Mouse (Mus musculus) midbrain, postnatal 0 days (tissue): ENCODE measurements at regions not wholly inside any gene's neighbourhood (a gene's known extent, or its start where the extent isn't known, plus 50 kb on each side); places are given as distances from the start of the nearest gene placed in this dataset.

Experiments used
- ATAC-seq: fragments of 200-750 bp; cut with Nextera tagmentation; 2 replicates; pipeline ENCODE4 v1.8.0; 2017; ENCODE audit warnings: moderate number of reproducible peaks, mild to moderate bottlenecking, moderate TSS enrichment, moderate library complexity; ENCODE audit not compliant: low FRiP score
- DNase-seq: peaks from one replicate; pipeline ENCODE4 v3.0.0-alpha.2; 2015; ENCODE audit warnings: low spot score
- H3K27ac ChIP-seq: fragments of 300-500 bp; sonication (generic); 2 replicates; pipeline ENCODE4 v1.5.1; 2014; ENCODE audit warnings: low read depth, mild to moderate bottlenecking, low read length, mixed read lengths
- H3K27me3 ChIP-seq: fragments of 300-500 bp; sonication (generic); 2 replicates; pipeline ENCODE4 v1.6.1; 2014; ENCODE audit warnings: low read length, control low read depth, mixed read lengths; ENCODE audit not compliant: insufficient read depth
- H3K36me3 ChIP-seq: fragments of 300-500 bp; sonication (generic); 2 replicates; pipeline ENCODE4 v1.6.1; 2014; ENCODE audit warnings: low read length, control low read depth, mixed read lengths; ENCODE audit not compliant: insufficient read depth
- H3K4me1 ChIP-seq: fragments of 300-500 bp; sonication (generic); 2 replicates; pipeline ENCODE4 v1.6.1; 2014; ENCODE audit warnings: mild to moderate bottlenecking, control low read depth, antibody characterized with exemption, low read length, mixed read lengths; ENCODE audit not compliant: insufficient read depth
- H3K4me2 ChIP-seq: fragments of 300-500 bp; sonication (generic); 2 replicates; pipeline ENCODE4 v1.6.1; 2014; ENCODE audit warnings: low read depth, mild to moderate bottlenecking, low read length, mixed read lengths; ENCODE audit not compliant: poor library complexity, severe bottlenecking
- H3K4me3 ChIP-seq: fragments of 300-500 bp; sonication (generic); 2 replicates; pipeline ENCODE4 v1.5.1; 2014; ENCODE audit warnings: low read depth, mild to moderate bottlenecking, low read length, moderate library complexity
- H3K9ac ChIP-seq: fragments of 300-500 bp; sonication (generic); replicated peaks from 2 replicates; pipeline ENCODE4 v1.6.1; 2014; ENCODE audit warnings: mild to moderate bottlenecking, low read length, moderate library complexity, mixed read lengths; ENCODE audit not compliant: poor library complexity, severe bottlenecking
- H3K9me3 ChIP-seq: fragments of 300-500 bp; sonication (generic); 2 replicates; pipeline ENCODE4 v1.6.1; 2016; ENCODE audit warnings: low read length, control low read depth
- CTCF ChIP-seq: IDR thresholded peaks from 2 replicates; pipeline ENCODE4 v1.5.1; 2016; ENCODE audit warnings: antibody characterized with exemption, mild to moderate bottlenecking
- WGBS: fragments of 180-500 bp; shearing (Covaris S2); extraction: QIAGEN DNeasy Blood & Tissue Kit; methylation state at CpG from one replicate; pipeline ENCODE4 v1.1.7; 2014; 5-methylcytosine and 5-hydroxymethylcytosine counted together

DNA sequence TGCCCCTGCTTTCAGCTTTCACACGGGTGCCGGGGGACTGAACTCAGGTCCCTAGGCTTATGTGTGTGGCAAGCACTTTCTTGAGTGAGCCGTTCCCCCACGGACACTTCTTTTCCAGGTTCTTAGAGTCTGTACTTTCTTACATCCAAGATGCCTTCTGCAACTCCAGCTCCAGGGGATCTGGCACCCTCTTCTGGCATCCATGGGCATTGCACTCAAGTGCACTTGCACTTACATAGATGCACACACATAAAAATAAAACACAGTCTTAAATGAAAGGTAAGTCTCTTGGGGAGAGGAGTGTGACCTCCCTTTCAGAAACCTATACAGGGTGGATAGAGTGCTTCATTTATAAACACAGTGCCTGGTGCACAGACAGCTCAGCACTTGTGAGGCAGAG lies 368.6 kb downstream of the Med13l start:
- 94% methylated on average over 4 of the region's 4 CpGs for WGBS
- Histone ChIP-seq H3K27ac (no peak overlapping the region), H3K9me3 (no peaks in the 10 kb centered on the region), H3K27me3 (peaks cover 4% of the 10 kb centered on the region; the same call in 1 of the 2 replicates), H3K4me2 (no peak overlapping the region), H3K4me3 (no peak overlapping the region), H3K9ac (no peak overlapping the region), H3K4me1 (no peaks in the 10 kb centered on the region; the same call in 1 of the 2 replicates), H3K36me3 (no peaks in the 10 kb centered on the region)
- ATAC-seq, result no peak
- no peak for DNase-seq
- TF ChIP-seq CTCF, result peak; percentile 60

DNA sequence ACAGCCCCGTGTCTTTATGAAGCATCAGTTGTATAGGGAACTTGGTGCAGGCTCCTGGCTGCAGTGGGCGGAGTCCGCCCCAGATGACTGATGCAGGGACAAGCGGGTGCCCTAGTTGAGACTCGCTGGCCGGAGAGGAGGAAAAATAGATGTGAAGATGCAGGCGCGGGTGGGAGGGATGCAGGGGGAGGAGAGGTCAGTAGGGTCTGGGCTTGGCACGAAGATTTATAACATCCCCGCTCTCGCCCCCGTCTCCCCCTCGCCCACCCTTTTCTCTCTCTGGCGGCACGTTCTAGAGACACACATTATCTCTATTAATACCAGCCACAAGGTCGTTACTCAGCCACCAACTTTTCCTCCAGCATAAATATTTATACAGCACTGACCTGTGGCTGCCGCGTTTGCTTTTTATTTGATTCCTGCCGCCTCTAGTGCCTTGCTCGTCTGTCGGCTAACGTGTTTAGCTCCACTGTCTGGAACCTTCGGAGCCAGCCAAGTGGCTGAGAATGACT lies 369.6 kb downstream of the Med13l start:
- Histone ChIP-seq H3K9ac (no peak overlapping the region), H3K4me3 (peak overlapping the region; percentile 25), H3K4me1 (no peaks in the 10 kb centered on the region; the same call in 1 of the 2 replicates), H3K27ac (no peak overlapping the region), H3K4me2 (peak overlapping the region; percentile 44), H3K27me3 (peaks cover 4% of the 10 kb centered on the region; the same call in 1 of the 2 replicates), H3K36me3 (no peaks in the 10 kb centered on the region), H3K9me3 (no peaks in the 10 kb centered on the region)
- no peak for TF ChIP-seq CTCF
- WGBS, result 15% methylated on average over 23 of the region's 23 CpGs
- DNase-seq, result peak; percentile 36
- no peak for ATAC-seq

DNA sequence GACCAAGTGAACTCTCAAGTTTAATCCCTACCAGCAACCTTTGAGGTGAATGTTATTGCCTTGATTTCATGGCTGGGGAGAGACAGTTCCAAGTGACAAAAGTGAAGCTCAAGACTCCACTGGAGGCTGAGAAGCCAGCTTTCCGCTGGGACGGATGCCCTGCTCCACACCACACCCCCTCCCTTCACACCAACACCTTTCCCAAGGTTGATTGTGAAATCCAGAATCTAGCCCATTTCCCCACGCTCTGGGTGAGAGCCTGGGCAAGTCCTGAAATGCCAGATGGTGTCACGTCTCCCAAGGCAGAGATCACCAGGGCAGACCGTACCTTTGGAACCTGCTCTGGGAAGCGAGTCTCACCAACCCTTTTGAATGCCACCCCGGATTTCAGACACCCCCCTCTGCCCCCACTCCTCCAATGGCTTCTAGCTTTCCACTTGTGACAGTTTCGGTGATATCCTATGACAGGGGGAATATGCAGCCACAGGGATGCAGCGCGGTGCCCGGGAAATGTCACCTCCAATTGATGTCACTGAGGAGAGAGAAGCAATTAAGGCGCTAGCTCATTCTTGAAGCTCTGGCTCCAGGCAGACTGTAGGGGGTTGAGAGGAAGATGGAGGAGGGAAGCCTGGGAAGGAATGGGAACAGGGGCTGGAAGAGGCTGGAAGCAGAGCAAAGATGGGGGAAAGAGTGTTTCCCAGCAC lies 379.0 kb downstream of the Med13l start:
- Histone ChIP-seq H3K27me3 (peaks cover 4% of the 10 kb centered on the region; the same call in 1 of the 2 replicates), H3K4me2 (no peak overlapping the region), H3K27ac (no peak overlapping the region), H3K9ac (no peak overlapping the region), H3K36me3 (no peaks in the 10 kb centered on the region), H3K4me3 (no peak overlapping the region), H3K9me3 (no peaks in the 10 kb centered on the region), H3K4me1 (0 out of 2 replicates have a peak, but pooled peaks cover 4% of the 10 kb centered on the region)
- ATAC-seq, result no peak
- peak; percentile 76 for DNase-seq
- 61% methylated on average over 12 of the region's 12 CpGs for WGBS
- no peak for TF ChIP-seq CTCF

DNA sequence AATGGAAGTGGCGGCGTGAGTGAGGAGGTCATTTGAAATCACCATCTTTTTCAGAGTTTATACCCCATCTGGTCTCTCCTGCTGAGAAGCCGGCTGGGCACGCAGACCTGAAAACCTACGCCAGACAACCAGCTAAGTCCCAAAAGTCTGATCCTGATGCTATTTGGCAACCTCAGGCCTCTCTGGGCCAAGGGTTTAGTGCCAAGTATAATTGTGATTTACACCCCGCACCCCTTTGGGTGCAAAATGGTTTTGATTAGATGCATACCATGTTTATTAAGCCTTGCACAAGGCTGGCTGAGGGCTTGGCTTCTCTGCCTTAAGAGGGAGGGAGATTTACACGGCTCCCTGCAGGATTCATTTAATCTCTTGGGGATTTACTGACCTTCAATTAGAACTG lies 383.8 kb downstream of the Med13l start:
- peak; percentile 60 for DNase-seq
- no peak for ATAC-seq
- H3K9me3 ChIP-seq, result no peaks in the 10 kb centered on the region
- 20% methylated on average over 7 of the region's 7 CpGs for WGBS
- H3K4me2 ChIP-seq, result no peak overlapping the region
- H3K27me3 ChIP-seq, result peaks cover 4% of the 10 kb centered on the region; the same call in 1 of the 2 replicates
- H3K27ac ChIP-seq, result no peak overlapping the region
- no peak for TF ChIP-seq CTCF
- H3K36me3 ChIP-seq, result no peaks in the 10 kb centered on the region
- peaks cover 14% of the 10 kb centered on the region; the same call in 1 of the 2 replicates for H3K4me1 ChIP-seq
- H3K4me3 ChIP-seq, result no peak overlapping the region
- no peak overlapping the region for H3K9ac ChIP-seq

DNA sequence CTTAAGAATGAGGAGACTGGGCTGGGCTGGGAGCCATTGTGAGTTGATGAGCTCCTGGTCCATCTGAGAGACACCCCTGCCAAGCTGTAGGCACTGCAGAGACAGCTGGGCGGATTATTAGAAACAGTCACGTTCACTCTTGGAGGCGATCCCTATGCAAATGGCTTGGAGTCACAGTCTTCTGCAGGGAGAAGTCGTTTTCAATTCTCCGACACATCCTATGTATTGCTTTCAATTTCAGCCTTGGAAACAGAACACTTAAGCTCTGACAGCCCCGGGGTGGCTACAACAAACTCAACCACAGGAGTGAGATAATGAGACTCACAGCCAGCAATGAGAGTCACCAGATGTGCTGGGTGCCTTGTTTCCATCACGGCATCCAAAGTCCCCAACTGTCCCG lies 385.6 kb downstream of the Med13l start:
- no peak for TF ChIP-seq CTCF
- no peaks in the 10 kb centered on the region for H3K9me3 ChIP-seq
- no peaks in the 10 kb centered on the region for H3K27me3 ChIP-seq
- no peak overlapping the region for H3K9ac ChIP-seq
- no peaks in the 10 kb centered on the region for H3K36me3 ChIP-seq
- no peak overlapping the region for H3K27ac ChIP-seq
- ATAC-seq (no peak), DNase-seq (peak; percentile 64)
- no peak overlapping the region for H3K4me2 ChIP-seq
- 6% methylated on average over 8 of the region's 8 CpGs for WGBS
- H3K4me3 ChIP-seq, result no peak overlapping the region
- peaks cover 10% of the 10 kb centered on the region; the same call in 1 of the 2 replicates for H3K4me1 ChIP-seq

DNA sequence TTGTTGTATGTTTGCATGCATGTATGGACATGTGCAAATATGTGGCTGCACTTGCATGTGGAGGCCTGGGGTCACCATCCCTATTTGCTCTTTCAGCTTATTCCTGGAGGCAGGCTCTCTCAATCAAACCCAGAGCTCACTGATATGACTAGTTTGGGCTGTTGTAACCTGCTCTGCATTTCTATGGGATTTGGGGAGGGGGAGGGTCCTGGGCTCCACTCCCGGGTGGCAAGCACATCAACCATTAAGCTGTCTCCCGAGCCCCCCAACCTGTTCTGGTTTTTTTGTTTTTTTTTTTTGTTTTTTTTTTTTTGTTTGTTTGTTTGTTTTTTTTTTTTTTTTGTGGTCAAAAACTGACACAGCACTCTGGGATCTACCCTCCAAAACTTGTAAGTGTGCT lies 386.5 kb downstream of the Med13l start:
- H3K27ac ChIP-seq, result no peak overlapping the region
- H3K36me3 ChIP-seq, result no peaks in the 10 kb centered on the region
- 21% methylated on average over 2 of the region's 2 CpGs for WGBS
- H3K4me3 ChIP-seq, result no peak overlapping the region
- H3K9ac ChIP-seq, result no peak overlapping the region
- DNase-seq, result no peak
- H3K27me3 ChIP-seq, result no peaks in the 10 kb centered on the region
- H3K9me3 ChIP-seq, result no peaks in the 10 kb centered on the region
- no peak for TF ChIP-seq CTCF
- H3K4me2 ChIP-seq, result no peak overlapping the region
- ATAC-seq, result no peak
- H3K4me1 ChIP-seq, result peaks cover 10% of the 10 kb centered on the region; the same call in 1 of the 2 replicates
